27 mouse cellular contexts compared by ENCODE assay signal in the genomic region with DNA sequence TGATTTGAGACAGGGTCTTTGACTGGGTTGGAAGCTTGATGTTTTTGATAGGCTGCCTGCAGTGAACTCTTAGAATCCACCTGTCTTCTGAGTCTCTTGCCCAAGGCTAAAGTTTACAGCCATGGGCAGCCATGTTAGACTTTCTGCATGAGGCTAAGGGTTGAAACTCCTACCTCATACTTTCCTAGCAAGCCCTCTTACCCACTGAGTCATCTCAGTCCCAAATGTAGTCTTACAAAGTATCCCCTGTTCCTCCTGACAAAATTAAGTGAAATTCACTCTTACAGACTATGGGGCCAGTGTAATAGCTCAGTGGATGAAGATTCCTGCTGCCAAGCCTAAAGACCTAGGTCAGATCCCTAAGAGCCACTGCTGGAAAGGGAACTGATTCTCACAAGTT. TPM values are rescaled to one million over a fixed set of nuclear protein-coding genes. Genes with fewer than 3 reads are reported as not detected.
"Had no signal": no experiment of that assay in that cellular context is flagged by ENCODE, and none has a peak within 500 bp of the region (broad histone marks: within the 10 kb centered on the region; RNA-seq: fewer than 3 reads in every experiment).

No protein-coding gene starts in this region.

- H3K9me3 ChIP-seq: embryonic facial prominence, embryonic 10.5 days; embryonic facial prominence, embryonic 12.5 days; embryonic facial prominence, embryonic 13.5 days; embryonic facial prominence, embryonic 15.5 days; forebrain, embryonic 10.5 days; forebrain, embryonic 12.5 days; forebrain, embryonic 13.5 days; forebrain, embryonic 15.5 days; heart, embryonic 10.5 days had no signal

- H3K27ac ChIP-seq: embryonic facial prominence, embryonic 10.5 days; embryonic facial prominence, embryonic 12.5 days; embryonic facial prominence, embryonic 13.5 days; embryonic facial prominence, embryonic 15.5 days; forebrain, embryonic 10.5 days; forebrain, embryonic 12.5 days; forebrain, embryonic 13.5 days; forebrain, embryonic 15.5 days; gastrocnemius, adult 2 months; heart, adult 2 months; heart, embryonic 10.5 days had no signal

- H3K27me3 ChIP-seq: embryonic facial prominence, embryonic 12.5 days; embryonic facial prominence, embryonic 15.5 days; forebrain, embryonic 13.5 days; forebrain, embryonic 15.5 days had no signal

- H3K4me1 ChIP-seq: embryonic facial prominence, embryonic 10.5 days; embryonic facial prominence, embryonic 12.5 days; embryonic facial prominence, embryonic 13.5 days; embryonic facial prominence, embryonic 15.5 days; forebrain, embryonic 10.5 days; forebrain, embryonic 12.5 days; forebrain, embryonic 13.5 days; forebrain, embryonic 15.5 days; heart, embryonic 10.5 days had no signal

- DNase-seq: cerebellum, adult 9-11 months; cerebellum, postnatal 10 days; cerebellum, postnatal 14 days; cerebellum, postnatal 25 days; cerebellum, postnatal 36 days; embryo, embryonic 11 days; forebrain, postnatal 0 days; gastrocnemius, adult 2 months; gastrocnemius, postnatal 10 days; gastrocnemius, postnatal 14 days; gastrocnemius, postnatal 25 days; gastrocnemius, postnatal 36 days; heart, adult 11 months; heart, adult 18-20 months; heart, adult 2 months had no signal

- H3K9ac ChIP-seq: embryonic facial prominence, embryonic 12.5 days; embryonic facial prominence, embryonic 13.5 days; embryonic facial prominence, embryonic 15.5 days; forebrain, embryonic 12.5 days; forebrain, embryonic 13.5 days; forebrain, embryonic 15.5 days; forebrain, postnatal 0 days had no signal

- H3K4me2 ChIP-seq: embryonic facial prominence, embryonic 12.5 days; embryonic facial prominence, embryonic 13.5 days; embryonic facial prominence, embryonic 15.5 days; forebrain, embryonic 12.5 days; forebrain, embryonic 13.5 days; forebrain, embryonic 15.5 days had no signal

- H3K36me3 ChIP-seq: embryonic facial prominence, embryonic 10.5 days; embryonic facial prominence, embryonic 12.5 days; embryonic facial prominence, embryonic 13.5 days; embryonic facial prominence, embryonic 15.5 days; forebrain, embryonic 10.5 days; forebrain, embryonic 12.5 days; forebrain, embryonic 15.5 days; heart, embryonic 10.5 days had no signal

- H3K4me3 ChIP-seq: embryonic facial prominence, embryonic 10.5 days; embryonic facial prominence, embryonic 12.5 days; embryonic facial prominence, embryonic 13.5 days; embryonic facial prominence, embryonic 15.5 days; erythroblast, embryonic 14.5 days; forebrain, embryonic 10.5 days; forebrain, embryonic 12.5 days; forebrain, embryonic 13.5 days; forebrain, embryonic 15.5 days; gastrocnemius, adult 2 months; heart, adult 2 months; heart, embryonic 10.5 days had no signal

RNA-seq across cellular contexts. Expression of gene Map6d1, which starts 5.9 kb away (rescaled TPM):
- total RNA-seq: common myeloid progenitor, adult 5-6 weeks; granulocyte monocyte progenitor cell, adult 5-6 weeks had no signal
